Mouse (Mus musculus) liver, postnatal 0 days (tissue): ENCODE results near the gene Fndc11. TPM values are rescaled to one million over a fixed set of nuclear protein-coding genes. Genes with fewer than 3 reads are reported as not detected.

Experiments used
- ATAC-seq: fragments of 200-750 bp; cut with Nextera tagmentation; 2 replicates; pipeline ENCODE4 v1.8.0; 2017; ENCODE audit warnings: mild to moderate bottlenecking, moderate library complexity
- DNase-seq: peaks from one replicate; pipeline ENCODE4 v3.0.0-alpha.2; 2016
- H3K27ac ChIP-seq: fragments of 300-500 bp; sonication (generic); 2 replicates; pipeline ENCODE4 v1.5.1; 2014; ENCODE audit warnings: antibody characterized with exemption, moderate library complexity, mild to moderate bottlenecking, low read depth
- H3K27me3 ChIP-seq: fragments of 300-500 bp; sonication (generic); 2 replicates; pipeline ENCODE4 v1.6.1; 2014; ENCODE audit warnings: low read length, control low read depth, mixed read lengths; ENCODE audit not compliant: insufficient read depth
- H3K36me3 ChIP-seq: fragments of 300-500 bp; sonication (generic); replicated peaks from 2 replicates; pipeline ENCODE4 v1.6.1; 2014; ENCODE audit warnings: mild to moderate bottlenecking, control low read depth, low read length, moderate library complexity, mixed read lengths; ENCODE audit not compliant: insufficient read depth
- H3K4me1 ChIP-seq: fragments of 300-500 bp; sonication (generic); 2 replicates; pipeline ENCODE4 v1.6.1; 2014; ENCODE audit warnings: antibody characterized with exemption, mild to moderate bottlenecking, control low read depth; ENCODE audit not compliant: insufficient read depth
- H3K4me2 ChIP-seq: fragments of 300-500 bp; sonication (generic); 2 replicates; pipeline ENCODE4 v1.6.1; 2014; ENCODE audit warnings: low read depth, mild to moderate bottlenecking, low read length, moderate library complexity, mixed read lengths
- H3K4me3 ChIP-seq: fragments of 300-500 bp; sonication (generic); 2 replicates; pipeline ENCODE4 v1.5.1; 2014; ENCODE audit warnings: low read depth, low read length
- H3K9ac ChIP-seq: fragments of 300-500 bp; sonication (generic); replicated peaks from 2 replicates; pipeline ENCODE4 v1.6.1; 2014; ENCODE audit warnings: mild to moderate bottlenecking, moderate library complexity
- H3K9me3 ChIP-seq: fragments of 300-500 bp; sonication (generic); 2 replicates; pipeline ENCODE4 v1.6.1; 2016; ENCODE audit warnings: mild to moderate bottlenecking, control low read depth, low read length, mixed read lengths
- CTCF ChIP-seq: sonication (generic); IDR thresholded peaks from 2 replicates; pipeline ENCODE4 v1.5.1; 2016; ENCODE audit warnings: antibody characterized with exemption, low read depth
- EP300 ChIP-seq: IDR thresholded peaks from 2 replicates; pipeline ENCODE4 v1.6.1; 2016; ENCODE audit warnings: antibody characterized with exemption, low read depth, mild to moderate bottlenecking
- WGBS: fragments of 180-500 bp; shearing (Covaris S2); extraction: QIAGEN DNeasy Blood & Tissue Kit; methylation state at CpG from one replicate; pipeline ENCODE4 v1.1.7; 2014; ENCODE audit not compliant: insufficient replicate concordance; 5-methylcytosine and 5-hydroxymethylcytosine counted together
- polyA plus RNA-seq: library from polyadenylated mRNA; unstranded; fragments of >200 nt; fragmentation: Nextera tagmentation; extraction: Ambion mirVana; gene quantifications from 2 replicates; pipeline ENCODE4 v1.2.1, GENCODE M21; 2015

Fndc11 gene
- polyA plus RNA-seq, 1 experiment from 2014 or later, result 0.09 TPM

GRCm38 (mm10) chr2:181237251-181238014 is 17.6 kb downstream of the Fndc11 start:
- DNase-seq (no peak), ATAC-seq (no peak)
- WGBS, result 89% methylated on average over 17 of the region's 17 CpGs
- Histone ChIP-seq H3K4me2 (no peak overlapping the region), H3K27me3 (no peaks in the 10 kb centered on the region), H3K4me3 (no peak overlapping the region), H3K36me3 (peaks cover 80% of the 10 kb centered on the region), H3K4me1 (peaks cover 25% of the 10 kb centered on the region), H3K9ac (no peak overlapping the region), H3K27ac (no peak overlapping the region), H3K9me3 (no peaks in the 10 kb centered on the region)
- TF ChIP-seq CTCF, result no peak

- H3K27me3 ChIP-seq, result no peaks in the 10 kb centered on the region
Observed at GRCm38 (mm10) chr2:181238091-181238610, 18.3 kb downstream of the Fndc11 start.

GRCm38 (mm10) chr2:181238861-181239260 is 19.0 kb downstream of the Fndc11 start:
- Histone ChIP-seq H3K27me3 (no peaks in the 10 kb centered on the region), H3K9me3 (no peaks in the 10 kb centered on the region), H3K27ac (no peak overlapping the region), H3K9ac (peak overlapping the region; percentile 9; the same call in 1 of the 2 replicates), H3K4me2 (peak overlapping the region; percentile 88), H3K36me3 (peaks cover 65% of the 10 kb centered on the region), H3K4me1 (peaks cover 28% of the 10 kb centered on the region), H3K4me3 (0 out of 2 replicates have a peak overlapping the region, but pooled peaks have one; percentile 79)
- no peak for DNase-seq
- no peak for ATAC-seq
- WGBS, result 68% methylated on average over 2 of the region's 2 CpGs
- TF ChIP-seq EP300, result no peak
- TF ChIP-seq CTCF, result no peak

More at GRCm38 (mm10) chr2:181238091-181238610, 18.3 kb downstream of the Fndc11 start:
- H3K4me1 ChIP-seq, result peaks cover 25% of the 10 kb centered on the region
- peaks cover 72% of the 10 kb centered on the region for H3K36me3 ChIP-seq
- 85% methylated on average over 10 of the region's 10 CpGs for WGBS
- ATAC-seq (no peak), DNase-seq (no peak)
- H3K27ac ChIP-seq, result no peak overlapping the region
- TF ChIP-seq EP300 (no peak), CTCF (no peak)
- H3K4me3 ChIP-seq, result no peak overlapping the region
- H3K9ac ChIP-seq, result 0 out of 2 replicates have a peak overlapping the region, but pooled peaks have one; percentile 5
- H3K4me2 ChIP-seq, result peak overlapping the region; percentile 13; the same call in 1 of the 2 replicates
- H3K9me3 ChIP-seq, result no peaks in the 10 kb centered on the region

- Histone ChIP-seq H3K4me1 (peaks cover 32% of the 10 kb centered on the region), H3K27me3 (no peaks in the 10 kb centered on the region), H3K9me3 (no peaks in the 10 kb centered on the region), H3K4me3 (peak overlapping the region; percentile 79; the same call in 1 of the 2 replicates), H3K4me2 (peak overlapping the region; percentile 88), H3K27ac (no peak overlapping the region), H3K9ac (peak overlapping the region; percentile 92), H3K36me3 (peaks cover 61% of the 10 kb centered on the region)
- DNase-seq (no peak), ATAC-seq (no peak)
- TF ChIP-seq CTCF (no peak), EP300 (no peak)
- 93% methylated on average over 9 of the region's 9 CpGs for WGBS
Observed at GRCm38 (mm10) chr2:181239261-181239660, 19.4 kb downstream of the Fndc11 start.

GRCm38 (mm10) chr2:181240806-181241440 is 21.1 kb downstream of the Fndc11 start:
- Histone ChIP-seq H3K27me3 (no peaks in the 10 kb centered on the region), H3K4me1 (peaks cover 33% of the 10 kb centered on the region), H3K4me2 (peak overlapping the region; percentile 88), H3K9me3 (no peaks in the 10 kb centered on the region), H3K27ac (peak overlapping the region; percentile 88), H3K9ac (peak overlapping the region; percentile 92), H3K4me3 (peak overlapping the region; percentile 79), H3K36me3 (peaks cover 45% of the 10 kb centered on the region)
- DNase-seq (no peak), ATAC-seq (no peak)
- TF ChIP-seq EP300, result no peak
- no peak for TF ChIP-seq CTCF
- WGBS, result 85% methylated on average over 13 of the region's 13 CpGs

GRCm38 (mm10) chr2:181241602-181242313 is 21.9 kb downstream of the Fndc11 start, which contains the start of gene Helz2:
Helz2 (minus strand) TSS chr2:181242027.
- H3K9me3 ChIP-seq, result no peaks in the 10 kb centered on the region
- 4% methylated on average over 16 of the region's 16 CpGs for WGBS
- H3K4me3 ChIP-seq, result peak within 1 kb of the TSS; percentile 79
- H3K4me1 ChIP-seq, result peaks cover 33% of the 10 kb centered on the region
- ATAC-seq (peak; percentile 86), DNase-seq (peak; percentile 89)
- TF ChIP-seq EP300 (no peak), CTCF (no peak)
- H3K4me2 ChIP-seq, result peak within 1 kb of the TSS; percentile 88
- no peaks in the 10 kb centered on the region for H3K27me3 ChIP-seq
- H3K27ac ChIP-seq, result peak within 1 kb of the TSS; percentile 88
- H3K36me3 ChIP-seq, result peaks cover 36% of the 10 kb centered on the region
- H3K9ac ChIP-seq, result peak within 1 kb of the TSS; percentile 92
